Mouse (Mus musculus): Measurements from ENCODE around the gene Zbtb42. TPM values are rescaled to one million over a fixed set of nuclear protein-coding genes. Genes with fewer than 3 reads are reported as not detected.
A peak's percentile ranks its signal among the peaks of the same experiment; 100 is the strongest.

The Zbtb42 gene
- polyA plus RNA-seq, 1 experiment from 2014 or later, result 2.3 TPM

GRCm38 (mm10) chr12:112720890-112721423, 42.3 kb downstream of the Zbtb42 start:
- peaks cover 15% of the 10 kb centered on the region for H3K27me3 ChIP-seq (ENCODE audit: control insufficient read depth, insufficient read depth, low read length)
- H3K27ac ChIP-seq (replicated peaks; ENCODE audit: low read depth, low read length), result no peak overlapping the region
- DNase-seq (ENCODE audit: low spot score) (no peak), ATAC-seq (replicated peaks; ENCODE audit: insufficient number of reproducible peaks, low FRiP score, low TSS enrichment, low read depth) (no peak)
- no peaks in the 10 kb centered on the region for H3K36me3 ChIP-seq (replicated peaks; ENCODE audit: control insufficient read depth, insufficient read depth, low read depth, low read length)
- H3K4me2 ChIP-seq (ENCODE audit: low read depth, low read length), result peak overlapping the region; percentile 99; the same call in 1 of the 2 replicates
- H3K9ac ChIP-seq (replicated peaks; ENCODE audit: low read length), result no peak overlapping the region
- 30% methylated on average over 12 of the region's 12 CpGs for WGBS
- 0 out of 2 replicates have a peak overlapping the region, but pooled peaks have one; percentile 10 for H3K4me3 ChIP-seq (ENCODE audit: low read depth, low read length)
- no peaks in the 10 kb centered on the region for H3K9me3 ChIP-seq (replicated peaks; ENCODE audit: control insufficient read depth, low read length)
- H3K4me1 ChIP-seq (ENCODE audit: control insufficient read depth, insufficient read depth, low read length), result peaks cover 4% of the 10 kb centered on the region; the same call in 1 of the 2 replicates

GRCm38 (mm10) chr12:112721424-112722239, 43.0 kb downstream of the Zbtb42 start:
- Histone ChIP-seq H3K9me3 (replicated peaks; ENCODE audit: control insufficient read depth, low read length) (no peaks in the 10 kb centered on the region), H3K4me3 (ENCODE audit: low read depth, low read length) (peak overlapping the region; percentile 79), H3K27me3 (ENCODE audit: control insufficient read depth, insufficient read depth, low read length) (peaks cover 15% of the 10 kb centered on the region), H3K4me2 (ENCODE audit: low read depth, low read length) (peak overlapping the region; percentile 99), H3K27ac (replicated peaks; ENCODE audit: low read depth, low read length) (peak overlapping the region; percentile 62), H3K9ac (replicated peaks; ENCODE audit: low read length) (peak overlapping the region; percentile 74), H3K36me3 (replicated peaks; ENCODE audit: control insufficient read depth, insufficient read depth, low read depth, low read length) (no peaks in the 10 kb centered on the region), H3K4me1 (ENCODE audit: control insufficient read depth, insufficient read depth, low read length) (peaks cover 4% of the 10 kb centered on the region; the same call in 1 of the 2 replicates)
- ATAC-seq (replicated peaks; ENCODE audit: insufficient number of reproducible peaks, low FRiP score, low TSS enrichment, low read depth), result peak; percentile 11; the same call in 1 of the 2 replicates
- DNase-seq (ENCODE audit: low spot score), result peak; percentile 62
- 1% methylated on average over 51 of the region's 69 CpGs for WGBS

- Histone ChIP-seq H3K9me3 (replicated peaks; ENCODE audit: control insufficient read depth, low read length) (no peaks in the 10 kb centered on the region), H3K27ac (replicated peaks; ENCODE audit: low read depth, low read length) (no peak overlapping the region), H3K9ac (replicated peaks; ENCODE audit: low read length) (peak overlapping the region; percentile 74), H3K27me3 (ENCODE audit: control insufficient read depth, insufficient read depth, low read length) (peaks cover 15% of the 10 kb centered on the region), H3K4me3 (ENCODE audit: low read depth, low read length) (peak overlapping the region; percentile 79), H3K4me2 (ENCODE audit: low read depth, low read length) (peak overlapping the region; percentile 99), H3K36me3 (replicated peaks; ENCODE audit: control insufficient read depth, insufficient read depth, low read depth, low read length) (no peaks in the 10 kb centered on the region), H3K4me1 (ENCODE audit: control insufficient read depth, insufficient read depth, low read length) (peaks cover 4% of the 10 kb centered on the region; the same call in 1 of the 2 replicates)
- WGBS, result 0% methylated on average over 38 of the region's 75 CpGs
- ATAC-seq (replicated peaks; ENCODE audit: insufficient number of reproducible peaks, low FRiP score, low TSS enrichment, low read depth), result peak; percentile 30; the same call in 1 of the 2 replicates
- peak; percentile 40 for DNase-seq (ENCODE audit: low spot score)
These were observed 43.8 kb downstream of the Zbtb42 start for GRCm38 (mm10) chr12:112722240-112723027.

GRCm38 (mm10) chr12:112723028-112723330, 44.4 kb downstream of the Zbtb42 start:
- peak overlapping the region; percentile 99 for H3K4me2 ChIP-seq (ENCODE audit: low read depth, low read length)
- H3K4me3 ChIP-seq (ENCODE audit: low read depth, low read length), result peak overlapping the region; percentile 79
- peaks cover 15% of the 10 kb centered on the region for H3K27me3 ChIP-seq (ENCODE audit: control insufficient read depth, insufficient read depth, low read length)
- WGBS, result 3% methylated on average over 5 of the region's 5 CpGs
- DNase-seq (ENCODE audit: low spot score) (no peak), ATAC-seq (replicated peaks; ENCODE audit: insufficient number of reproducible peaks, low FRiP score, low TSS enrichment, low read depth) (no peak)
- H3K27ac ChIP-seq (replicated peaks; ENCODE audit: low read depth, low read length), result no peak overlapping the region
- no peak overlapping the region; the same call in 1 of the 2 replicates for H3K9ac ChIP-seq (replicated peaks; ENCODE audit: low read length)
- no peaks in the 10 kb centered on the region for H3K9me3 ChIP-seq (replicated peaks; ENCODE audit: control insufficient read depth, low read length)
- H3K4me1 ChIP-seq (ENCODE audit: control insufficient read depth, insufficient read depth, low read length), result peaks cover 4% of the 10 kb centered on the region; the same call in 1 of the 2 replicates
- H3K36me3 ChIP-seq (replicated peaks; ENCODE audit: control insufficient read depth, insufficient read depth, low read depth, low read length), result no peaks in the 10 kb centered on the region

- peak overlapping the region; percentile 79; the same call in 1 of the 2 replicates for H3K4me3 ChIP-seq (ENCODE audit: low read depth, low read length)
- peak overlapping the region; percentile 99 for H3K4me2 ChIP-seq (ENCODE audit: low read depth, low read length)
- 91% methylated on average over 6 of the region's 6 CpGs for WGBS
- H3K9ac ChIP-seq (replicated peaks; ENCODE audit: low read length), result no peak overlapping the region; the same call in 1 of the 2 replicates
- DNase-seq (ENCODE audit: low spot score) (no peak), ATAC-seq (replicated peaks; ENCODE audit: insufficient number of reproducible peaks, low FRiP score, low TSS enrichment, low read depth) (no peak)
- peaks cover 15% of the 10 kb centered on the region for H3K27me3 ChIP-seq (ENCODE audit: control insufficient read depth, insufficient read depth, low read length)
- peaks cover 4% of the 10 kb centered on the region; the same call in 1 of the 2 replicates for H3K4me1 ChIP-seq (ENCODE audit: control insufficient read depth, insufficient read depth, low read length)
- H3K27ac ChIP-seq (replicated peaks; ENCODE audit: low read depth, low read length), result no peak overlapping the region
- no peaks in the 10 kb centered on the region for H3K36me3 ChIP-seq (replicated peaks; ENCODE audit: control insufficient read depth, insufficient read depth, low read depth, low read length)
- H3K9me3 ChIP-seq (replicated peaks; ENCODE audit: control insufficient read depth, low read length), result no peaks in the 10 kb centered on the region
These were observed 44.8 kb downstream of the Zbtb42 start for GRCm38 (mm10) chr12:112723445-112723844.

GRCm38 (mm10) chr12:112724077-112724805, 45.6 kb downstream of the Zbtb42 start:
- H3K4me3 ChIP-seq (ENCODE audit: low read depth, low read length), result no peak overlapping the region
- 0 out of 2 replicates have a peak, but pooled peaks have one; percentile 4 for ATAC-seq (replicated peaks; ENCODE audit: insufficient number of reproducible peaks, low FRiP score, low TSS enrichment, low read depth)
- H3K9me3 ChIP-seq (replicated peaks; ENCODE audit: control insufficient read depth, low read length), result no peaks in the 10 kb centered on the region
- H3K27me3 ChIP-seq (ENCODE audit: control insufficient read depth, insufficient read depth, low read length), result peaks cover 15% of the 10 kb centered on the region
- DNase-seq (ENCODE audit: low spot score), result peak; percentile 82
- peaks cover 4% of the 10 kb centered on the region; the same call in 1 of the 2 replicates for H3K4me1 ChIP-seq (ENCODE audit: control insufficient read depth, insufficient read depth, low read length)
- no peak overlapping the region for H3K9ac ChIP-seq (replicated peaks; ENCODE audit: low read length)
- H3K27ac ChIP-seq (replicated peaks; ENCODE audit: low read depth, low read length), result no peak overlapping the region
- no peak overlapping the region for H3K4me2 ChIP-seq (ENCODE audit: low read depth, low read length)
- H3K36me3 ChIP-seq (replicated peaks; ENCODE audit: control insufficient read depth, insufficient read depth, low read depth, low read length), result no peaks in the 10 kb centered on the region
- 76% methylated on average over 11 of the region's 11 CpGs for WGBS

GRCm38 (mm10) chr12:112727801-112728200, 49.2 kb downstream of the Zbtb42 start:
- no peak for DNase-seq (ENCODE audit: low spot score)
- Histone ChIP-seq H3K4me1 (ENCODE audit: control insufficient read depth, insufficient read depth, low read length) (no peaks in the 10 kb centered on the region), H3K4me2 (ENCODE audit: low read depth, low read length) (no peak overlapping the region), H3K9me3 (replicated peaks; ENCODE audit: control insufficient read depth, low read length) (no peaks in the 10 kb centered on the region), H3K4me3 (ENCODE audit: low read depth, low read length) (no peak overlapping the region), H3K36me3 (replicated peaks; ENCODE audit: control insufficient read depth, insufficient read depth, low read depth, low read length) (no peaks in the 10 kb centered on the region), H3K27me3 (ENCODE audit: control insufficient read depth, insufficient read depth, low read length) (0 out of 2 replicates have a peak, but pooled peaks cover 6% of the 10 kb centered on the region), H3K9ac (replicated peaks; ENCODE audit: low read length) (no peak overlapping the region), H3K27ac (replicated peaks; ENCODE audit: low read depth, low read length) (no peak overlapping the region)
- WGBS, result 86% methylated on average over 8 of the region's 8 CpGs
- ATAC-seq (replicated peaks; ENCODE audit: insufficient number of reproducible peaks, low FRiP score, low TSS enrichment, low read depth), result no peak
